Mouse (Mus musculus): ENCODE measurements around the gene Pdk2. TPM values are rescaled to one million over a fixed set of nuclear protein-coding genes. Genes with fewer than 3 reads are reported as not detected.

Pdk2 gene
- polyA plus RNA-seq, 1 experiment from 2014 or later, result 113 TPM

DNA sequence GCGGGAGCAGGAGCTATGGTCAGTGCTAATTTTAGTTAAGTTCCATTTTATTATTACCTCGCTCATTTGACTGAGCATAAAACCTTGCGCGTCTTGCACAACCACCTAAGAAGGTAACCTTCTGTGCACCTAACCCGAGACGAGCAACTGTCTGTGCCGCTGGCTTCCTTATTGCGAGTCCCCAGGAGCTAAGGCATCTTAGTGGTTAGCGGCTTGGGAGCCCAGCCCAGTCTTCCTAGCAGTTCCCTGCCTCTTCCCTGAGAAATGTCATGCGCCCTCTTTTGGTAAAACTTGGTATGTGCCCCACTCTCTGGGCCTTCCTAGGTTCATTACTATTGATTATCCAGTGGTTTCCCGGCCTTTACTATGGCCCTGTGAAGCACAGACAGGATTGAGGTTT lies 942 bp upstream of the Pdk2 start:
- H3K4me3 ChIP-seq (ENCODE audit: control insufficient read depth in 1 of 2, insufficient read depth in 1 of 2, low read depth in 1 of 2, low read length in 2 of 2), result peak overlapping the region; percentile 40 to 87
- no peak for ATAC-seq (ENCODE audit: insufficient number of reproducible peaks, insufficient read depth, low FRiP score, low read depth)

DNA sequence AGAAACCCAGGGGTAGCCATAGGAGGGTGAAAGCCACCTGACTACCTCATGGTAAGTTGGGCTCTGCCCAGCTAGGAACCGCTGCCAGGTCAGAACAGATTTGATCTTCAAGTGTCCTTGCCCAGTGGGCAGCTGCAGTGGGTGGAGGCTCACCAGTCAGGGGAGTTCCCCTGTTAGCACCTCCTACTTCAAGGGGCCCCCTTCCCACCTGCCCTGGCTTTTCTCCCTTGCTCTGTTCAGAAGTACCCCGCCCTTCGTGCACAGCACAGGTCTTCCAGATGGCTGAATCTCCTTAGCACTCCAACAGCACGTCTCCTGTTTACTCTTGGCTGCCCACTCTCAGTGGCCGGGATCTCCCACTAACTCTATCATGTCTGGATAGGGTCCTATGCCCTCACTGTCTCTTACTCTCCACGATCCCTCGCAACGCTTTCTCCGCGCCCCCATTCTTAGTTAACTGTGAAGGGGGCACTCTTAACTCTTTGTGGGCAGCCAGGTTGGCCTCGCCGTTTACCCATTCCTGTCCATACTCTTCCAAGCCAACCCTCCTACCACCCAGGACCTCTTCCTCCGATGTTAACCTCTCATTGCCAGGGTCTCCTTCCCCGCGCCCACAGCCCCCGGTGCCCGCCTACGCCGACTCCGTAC lies 539 bp downstream of the Pdk2 start:
- Histone ChIP-seq H3K27ac (replicated peaks in 1 of 2; ENCODE audit: control insufficient read depth in 1 of 2, insufficient read depth in 1 of 2, low read depth in 2 of 2, low read length in 2 of 2) (peak overlapping the region; percentile 81 to 91), H3K4me1 (ENCODE audit: control insufficient read depth in 2 of 2, insufficient read depth in 2 of 2, low read length in 2 of 2) (peaks cover 6 to 12% of the 10 kb centered on the region in 2 experiments), H3K4me3 (ENCODE audit: control insufficient read depth in 1 of 2, insufficient read depth in 1 of 2, low read depth in 1 of 2, low read length in 2 of 2) (peak overlapping the region; percentile 78 to 87), H3K9me3 (ENCODE audit: control insufficient read depth, low read length) (no peaks in the 10 kb centered on the region), H3K27me3 (ENCODE audit: control insufficient read depth, insufficient read depth, low read length) (no peaks in the 10 kb centered on the region), H3K9ac (ENCODE audit: low read length) (peak overlapping the region; percentile 93), H3K36me3 (ENCODE audit: control insufficient read depth, insufficient read depth, low read length) (peaks cover 50% of the 10 kb centered on the region), H3K4me2 (ENCODE audit: low read length) (peak overlapping the region; percentile 76)
- WGBS, result 1% methylated on average over 20 of the region's 20 CpGs
- peak; percentile 62 for ATAC-seq (ENCODE audit: insufficient number of reproducible peaks, insufficient read depth, low FRiP score, low read depth)

More for the DNA sequence above, 942 bp upstream of the Pdk2 start:
- Histone ChIP-seq H3K4me1 (ENCODE audit: control insufficient read depth in 2 of 2, insufficient read depth in 2 of 2, low read length in 2 of 2) (peaks cover 6 to 12% of the 10 kb centered on the region in 2 experiments), H3K27ac (replicated peaks in 1 of 2; ENCODE audit: control insufficient read depth in 1 of 2, insufficient read depth in 1 of 2, low read depth in 2 of 2, low read length in 2 of 2) (peak overlapping the region; percentile 33 to 71; a peak in 3 of 4 replicates), H3K36me3 (ENCODE audit: control insufficient read depth, insufficient read depth, low read length) (peaks cover 42% of the 10 kb centered on the region), H3K9ac (ENCODE audit: low read length) (peak overlapping the region; percentile 69), H3K9me3 (ENCODE audit: control insufficient read depth, low read length) (no peaks in the 10 kb centered on the region), H3K27me3 (ENCODE audit: control insufficient read depth, insufficient read depth, low read length) (no peaks in the 10 kb centered on the region), H3K4me2 (ENCODE audit: low read length) (peak overlapping the region; percentile 76)
- 0% methylated on average over 11 of the region's 11 CpGs for WGBS

DNA sequence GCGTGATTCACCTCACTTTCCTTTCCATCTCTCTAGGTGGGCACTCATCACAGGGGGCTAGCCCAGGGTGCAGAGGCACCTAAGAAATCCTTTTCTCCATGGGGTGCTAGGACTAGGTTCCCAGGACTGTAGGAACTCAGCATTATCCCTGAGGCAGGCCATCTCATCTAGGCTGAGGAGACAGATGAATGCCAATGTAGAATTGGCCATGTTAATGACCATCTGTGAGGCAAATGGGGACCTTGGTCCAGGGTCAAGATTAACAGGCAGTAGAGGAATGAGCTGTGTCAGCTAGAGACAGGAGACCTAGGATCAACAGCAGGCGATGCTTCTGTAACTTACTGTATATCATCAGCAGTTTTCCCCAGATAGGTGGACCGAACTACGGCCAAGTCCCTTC lies 1.4 kb downstream of the Pdk2 start:
- peaks cover 48% of the 10 kb centered on the region for H3K36me3 ChIP-seq (ENCODE audit: control insufficient read depth, insufficient read depth, low read length)
- H3K4me3 ChIP-seq (ENCODE audit: control insufficient read depth in 1 of 2, insufficient read depth in 1 of 2, low read depth in 1 of 2, low read length in 2 of 2), result peak overlapping the region; percentile 78 to 87
- H3K9ac ChIP-seq (ENCODE audit: low read length), result peak overlapping the region; percentile 93
- ATAC-seq (ENCODE audit: insufficient number of reproducible peaks, insufficient read depth, low FRiP score, low read depth), result no peak
- H3K27me3 ChIP-seq (ENCODE audit: control insufficient read depth, insufficient read depth, low read length), result no peaks in the 10 kb centered on the region
- H3K9me3 ChIP-seq (ENCODE audit: control insufficient read depth, low read length), result no peaks in the 10 kb centered on the region
- H3K4me2 ChIP-seq (ENCODE audit: low read length), result peak overlapping the region; percentile 76
- peaks cover 6 to 12% of the 10 kb centered on the region in 2 experiments for H3K4me1 ChIP-seq (ENCODE audit: control insufficient read depth in 2 of 2, insufficient read depth in 2 of 2, low read length in 2 of 2)
- peak overlapping the region; percentile 81 to 91; a peak in 3 of 4 replicates for H3K27ac ChIP-seq (replicated peaks in 1 of 2; ENCODE audit: control insufficient read depth in 1 of 2, insufficient read depth in 1 of 2, low read depth in 2 of 2, low read length in 2 of 2)
- 79% methylated on average over 4 of the region's 4 CpGs for WGBS

DNA sequence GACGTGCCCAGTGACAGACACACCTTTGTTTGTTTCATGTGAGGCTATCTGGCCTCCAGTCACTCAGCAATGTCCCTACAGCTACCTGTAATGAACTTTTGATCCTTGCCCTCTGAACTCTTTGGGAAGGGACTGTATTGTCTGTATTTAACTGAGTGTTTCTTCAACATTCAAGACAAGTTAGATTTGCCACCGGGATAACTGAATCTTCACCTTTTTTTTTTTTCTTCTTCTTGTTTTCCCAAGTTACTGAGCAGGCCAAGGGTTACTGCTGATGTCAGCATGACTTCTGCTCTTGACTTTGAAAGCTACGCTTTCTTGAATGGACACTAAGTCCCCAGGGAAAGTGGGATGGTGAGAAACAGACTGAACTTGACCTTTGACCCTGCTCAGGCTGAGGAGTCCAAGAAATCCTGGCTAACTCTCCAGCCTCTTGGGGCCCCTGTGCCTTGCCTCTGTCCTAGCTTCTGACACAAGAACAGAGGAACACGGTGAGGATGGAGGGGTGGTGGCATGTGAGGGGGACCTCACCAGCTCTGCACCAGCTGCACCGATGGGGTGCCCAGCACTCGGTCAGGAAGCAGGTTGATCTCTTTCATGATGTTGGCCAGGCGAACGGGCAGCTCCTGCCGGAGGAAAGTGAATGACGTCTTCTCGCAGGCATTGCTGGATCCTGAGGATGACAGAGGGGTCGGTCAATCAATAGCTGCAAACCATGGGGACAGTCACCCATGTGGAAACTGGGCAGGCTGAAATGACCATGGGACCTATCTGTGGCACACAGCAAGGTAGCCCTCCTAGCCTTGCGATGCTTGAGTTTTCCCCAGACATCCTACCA lies 2.1 kb downstream of the Pdk2 start:
- peaks cover 47% of the 10 kb centered on the region for H3K36me3 ChIP-seq (ENCODE audit: control insufficient read depth, insufficient read depth, low read length)
- 86% methylated on average over 13 of the region's 13 CpGs for WGBS
- no peaks in the 10 kb centered on the region for H3K27me3 ChIP-seq (ENCODE audit: control insufficient read depth, insufficient read depth, low read length)
- ATAC-seq (ENCODE audit: insufficient number of reproducible peaks, insufficient read depth, low FRiP score, low read depth), result no peak
- H3K4me1 ChIP-seq (ENCODE audit: control insufficient read depth in 2 of 2, insufficient read depth in 2 of 2, low read length in 2 of 2), result peaks cover 6 to 16% of the 10 kb centered on the region in 2 experiments
- H3K4me2 ChIP-seq (ENCODE audit: low read length), result no peak overlapping the region
- no peaks in the 10 kb centered on the region for H3K9me3 ChIP-seq (ENCODE audit: control insufficient read depth, low read length)
- H3K27ac ChIP-seq (replicated peaks in 1 of 2; ENCODE audit: control insufficient read depth in 1 of 2, insufficient read depth in 1 of 2, low read depth in 2 of 2, low read length in 2 of 2), result no peak overlapping the region
- H3K9ac ChIP-seq (ENCODE audit: low read length), result no peak overlapping the region
- H3K4me3 ChIP-seq (ENCODE audit: control insufficient read depth in 1 of 2, insufficient read depth in 1 of 2, low read depth in 1 of 2, low read length in 2 of 2), result no peak overlapping the region

DNA sequence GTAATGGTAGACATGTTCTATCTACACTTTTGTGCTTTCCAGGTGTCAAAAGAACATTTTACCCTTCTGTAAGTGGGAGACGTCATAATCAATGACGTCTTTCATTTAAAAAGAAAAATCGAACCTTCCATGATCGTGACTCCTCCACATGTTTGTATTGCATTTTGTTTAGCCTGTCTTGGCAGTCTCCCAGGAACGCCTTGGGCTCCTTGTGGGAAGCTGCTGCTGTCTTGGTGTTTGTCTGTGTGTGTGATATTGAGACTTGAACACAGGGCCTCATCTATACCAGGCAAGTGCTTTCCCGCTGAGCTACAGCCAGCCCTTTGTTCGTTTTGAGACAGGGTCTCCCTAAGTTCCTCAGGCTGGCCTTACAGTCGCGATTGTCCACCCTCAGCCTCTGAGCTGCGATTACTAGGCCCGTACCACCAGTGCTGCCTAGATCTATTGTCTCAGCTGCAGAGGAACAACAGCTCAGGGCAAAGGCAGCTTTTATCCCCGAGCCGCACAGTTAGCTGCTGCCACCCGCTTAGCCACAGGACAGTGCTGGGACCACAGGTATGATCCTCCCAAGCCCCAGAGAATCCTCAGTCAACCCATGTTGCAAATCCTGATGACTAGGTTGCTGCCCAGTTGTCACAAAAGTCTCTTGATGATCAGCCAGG lies 2.9 kb downstream of the Pdk2 start:
- Histone ChIP-seq H3K9me3 (ENCODE audit: control insufficient read depth, low read length) (no peaks in the 10 kb centered on the region), H3K27ac (replicated peaks in 1 of 2; ENCODE audit: control insufficient read depth in 1 of 2, insufficient read depth in 1 of 2, low read depth in 2 of 2, low read length in 2 of 2) (no peak overlapping the region), H3K27me3 (ENCODE audit: control insufficient read depth, insufficient read depth, low read length) (no peaks in the 10 kb centered on the region), H3K4me1 (ENCODE audit: control insufficient read depth in 2 of 2, insufficient read depth in 2 of 2, low read length in 2 of 2) (peaks cover 13 to 23% of the 10 kb centered on the region in 2 experiments), H3K4me3 (ENCODE audit: control insufficient read depth in 1 of 2, insufficient read depth in 1 of 2, low read depth in 1 of 2, low read length in 2 of 2) (no peak overlapping the region), H3K4me2 (ENCODE audit: low read length) (no peak overlapping the region), H3K36me3 (ENCODE audit: control insufficient read depth, insufficient read depth, low read length) (peaks cover 47% of the 10 kb centered on the region), H3K9ac (ENCODE audit: low read length) (no peak overlapping the region)
- WGBS, result 82% methylated on average over 14 of the region's 14 CpGs
- ATAC-seq (ENCODE audit: insufficient number of reproducible peaks, insufficient read depth, low FRiP score, low read depth), result no peak

DNA sequence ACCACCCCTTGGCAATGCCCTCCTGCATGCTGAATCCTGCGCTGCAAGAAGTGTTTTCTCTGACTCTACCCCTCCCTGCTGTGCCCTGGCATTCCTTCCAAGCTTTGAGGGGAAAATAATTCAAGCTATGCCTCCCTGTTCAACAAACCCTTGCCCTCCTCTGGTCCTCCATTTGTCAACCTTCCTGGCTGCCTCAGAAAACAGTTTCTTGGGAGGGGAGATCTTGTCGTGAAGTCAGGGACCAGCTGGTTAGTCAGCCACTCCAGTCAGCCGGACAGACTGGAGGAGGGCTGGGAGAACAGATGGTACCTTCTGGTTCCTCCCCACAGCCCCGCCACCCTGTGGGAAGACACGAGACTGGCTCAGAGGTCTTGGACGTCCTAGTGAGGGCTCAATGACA lies 3.8 kb downstream of the Pdk2 start:
- WGBS, result 64% methylated on average over 6 of the region's 6 CpGs

DNA sequence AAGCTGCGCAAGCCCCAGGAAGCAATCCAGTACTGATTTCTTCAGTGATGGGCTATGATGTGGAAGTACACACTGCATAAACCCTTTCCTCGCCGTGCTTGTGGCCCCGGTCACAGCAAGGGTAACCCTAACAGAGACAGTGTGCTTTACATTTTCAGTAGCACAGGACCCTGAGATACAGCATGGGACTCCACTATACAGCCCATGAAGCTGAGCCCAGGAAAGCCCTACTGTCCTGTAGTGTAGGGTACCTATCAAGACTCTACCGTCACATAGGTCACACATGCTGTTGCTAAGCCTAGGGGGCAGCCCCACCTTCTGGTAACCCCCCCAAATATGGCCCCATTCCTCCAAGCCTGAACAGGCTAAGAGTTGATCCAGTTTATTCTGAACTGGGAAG lies 4.6 kb downstream of the Pdk2 start:
- ATAC-seq (ENCODE audit: insufficient number of reproducible peaks, insufficient read depth, low FRiP score, low read depth), result no peak
- Histone ChIP-seq H3K27me3 (ENCODE audit: control insufficient read depth, insufficient read depth, low read length) (no peaks in the 10 kb centered on the region), H3K9ac (ENCODE audit: low read length) (no peak overlapping the region), H3K4me3 (ENCODE audit: control insufficient read depth in 1 of 2, insufficient read depth in 1 of 2, low read depth in 1 of 2, low read length in 2 of 2) (no peak overlapping the region), H3K4me1 (ENCODE audit: control insufficient read depth in 2 of 2, insufficient read depth in 2 of 2, low read length in 2 of 2) (peaks cover 13 to 23% of the 10 kb centered on the region in 2 experiments), H3K9me3 (ENCODE audit: control insufficient read depth, low read length) (no peaks in the 10 kb centered on the region), H3K36me3 (ENCODE audit: control insufficient read depth, insufficient read depth, low read length) (peaks cover 57% of the 10 kb centered on the region), H3K27ac (replicated peaks in 1 of 2; ENCODE audit: control insufficient read depth in 1 of 2, insufficient read depth in 1 of 2, low read depth in 2 of 2, low read length in 2 of 2) (no peak overlapping the region), H3K4me2 (ENCODE audit: low read length) (no peak overlapping the region)
- 94% methylated on average over 5 of the region's 5 CpGs for WGBS

More for the DNA sequence above, 3.8 kb downstream of the Pdk2 start:
- no peak for ATAC-seq (ENCODE audit: insufficient number of reproducible peaks, insufficient read depth, low FRiP score, low read depth)
- Histone ChIP-seq H3K36me3 (ENCODE audit: control insufficient read depth, insufficient read depth, low read length) (peaks cover 49% of the 10 kb centered on the region), H3K4me2 (ENCODE audit: low read length) (no peak overlapping the region), H3K27me3 (ENCODE audit: control insufficient read depth, insufficient read depth, low read length) (no peaks in the 10 kb centered on the region), H3K4me3 (ENCODE audit: control insufficient read depth in 1 of 2, insufficient read depth in 1 of 2, low read depth in 1 of 2, low read length in 2 of 2) (no peak overlapping the region), H3K27ac (replicated peaks in 1 of 2; ENCODE audit: control insufficient read depth in 1 of 2, insufficient read depth in 1 of 2, low read depth in 2 of 2, low read length in 2 of 2) (no peak overlapping the region), H3K9me3 (ENCODE audit: control insufficient read depth, low read length) (no peaks in the 10 kb centered on the region), H3K4me1 (ENCODE audit: control insufficient read depth in 2 of 2, insufficient read depth in 2 of 2, low read length in 2 of 2) (peaks cover 13 to 26% of the 10 kb centered on the region in 2 experiments), H3K9ac (ENCODE audit: low read length) (no peak overlapping the region)

All from heart, embryonic 14.5 days (tissue).